Mouse (Mus musculus): Measurements from ENCODE around the gene Dlx4.
A peak's percentile ranks its signal among the peaks of the same experiment; 100 is the strongest.

The Dlx4 gene

DNA sequence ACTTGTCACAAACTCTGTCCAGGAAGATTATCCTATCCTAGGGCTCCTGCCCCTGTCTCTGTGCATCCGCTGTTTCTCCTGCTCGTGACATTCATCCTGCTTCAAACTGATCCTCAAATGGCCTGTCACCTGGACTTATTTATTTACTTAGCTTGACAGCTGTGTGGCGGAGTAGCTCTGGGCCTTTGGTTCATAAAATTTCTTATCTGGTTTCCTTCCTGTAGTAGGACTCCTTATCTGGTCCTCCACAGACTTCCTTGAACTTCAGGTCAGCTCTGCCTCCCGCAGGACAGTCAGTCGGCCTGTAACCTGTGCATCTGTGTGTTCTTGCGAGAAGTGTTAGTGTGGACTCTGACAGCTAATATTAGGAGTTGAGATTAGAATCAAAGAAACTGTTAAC lies 41.8 kb downstream of the Dlx4 start:
- DNase-seq (ENCODE audit: inconsistent age in 2 of 2, low spot score in 1 of 2) = peak in 1 of 2 experiments; percentile 78

DNA sequence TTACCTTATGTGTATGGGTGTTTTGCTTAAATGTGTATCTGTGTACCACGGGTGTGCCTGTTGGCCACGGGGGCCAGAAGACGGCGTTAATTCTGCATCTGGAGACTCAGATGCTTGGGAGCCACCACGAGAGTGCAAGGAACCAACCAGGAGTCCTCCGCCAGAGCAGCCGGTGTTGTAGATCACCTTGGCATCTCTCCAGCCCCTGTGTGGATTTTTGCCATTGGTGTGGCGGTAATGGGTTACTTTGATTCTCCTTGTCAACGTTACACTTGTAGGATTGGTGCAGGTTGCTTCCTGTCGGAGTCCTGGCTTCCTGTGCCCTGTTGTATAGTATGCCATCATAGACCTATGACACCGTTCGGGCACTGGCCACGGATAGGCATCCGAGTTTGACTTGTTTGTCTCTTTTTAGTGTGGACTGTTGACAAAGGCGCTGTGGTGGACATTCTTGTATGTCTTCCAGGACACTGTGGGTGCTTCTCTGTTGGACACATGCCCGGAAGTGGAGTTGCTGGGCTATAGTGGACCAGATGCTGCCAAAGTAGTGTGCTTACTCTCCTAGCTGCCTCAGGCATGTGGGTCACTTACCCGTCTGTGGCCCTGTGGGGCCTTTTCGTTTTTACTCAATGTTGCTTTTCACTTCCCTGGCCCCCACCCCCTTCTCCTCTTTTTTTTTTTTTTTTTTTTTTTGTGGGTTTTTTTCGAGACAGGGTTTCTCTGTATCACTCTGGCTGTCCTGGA lies 43.7 kb downstream of the Dlx4 start:
- DNase-seq (ENCODE audit: inconsistent age in 2 of 2, low spot score in 1 of 2) = peak in 1 of 2 experiments; percentile 41

DNA sequence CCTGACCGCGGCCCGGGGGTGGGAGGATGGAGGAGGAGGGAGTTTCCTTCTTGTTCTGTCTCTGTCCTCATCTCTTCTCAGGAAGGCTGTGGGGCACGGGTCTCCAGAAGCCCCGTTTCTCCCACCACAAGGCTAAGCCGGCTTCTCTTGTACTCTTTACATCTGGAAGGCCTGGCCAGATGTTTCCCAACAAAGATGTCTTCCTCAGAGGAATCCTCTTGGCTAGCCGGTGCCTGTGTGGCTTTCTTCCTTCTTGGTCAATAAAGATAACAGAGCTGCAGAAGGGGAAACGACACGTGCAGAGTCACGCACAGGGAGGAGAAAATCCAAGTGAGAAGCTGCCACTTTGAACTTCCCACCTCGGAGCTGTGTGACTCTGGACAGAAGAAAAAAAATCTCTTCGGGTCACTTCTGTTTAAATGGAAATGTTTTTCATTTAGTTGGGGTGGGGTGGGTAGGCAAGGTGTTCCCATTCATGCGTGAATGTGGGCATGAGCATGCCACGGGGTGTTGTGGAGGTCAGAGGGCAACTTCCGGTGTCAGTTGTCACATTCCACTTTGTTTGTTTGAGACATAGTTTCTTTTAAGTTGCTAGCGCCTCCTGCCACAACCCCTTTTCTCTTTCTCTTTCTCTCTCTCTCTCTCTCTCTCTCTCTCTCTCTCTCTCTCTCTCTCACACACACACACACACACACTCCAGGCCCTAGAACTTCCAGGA lies 44.8 kb downstream of the Dlx4 start:
- DNase-seq (ENCODE audit: inconsistent age in 2 of 2, low spot score in 1 of 2) = no peak

GRCm38 (mm10) chr11:95100393-95100792 lies 45.7 kb downstream of the Dlx4 start:
- no peak for DNase-seq (ENCODE audit: inconsistent age in 2 of 2, low spot score in 1 of 2)

DNA sequence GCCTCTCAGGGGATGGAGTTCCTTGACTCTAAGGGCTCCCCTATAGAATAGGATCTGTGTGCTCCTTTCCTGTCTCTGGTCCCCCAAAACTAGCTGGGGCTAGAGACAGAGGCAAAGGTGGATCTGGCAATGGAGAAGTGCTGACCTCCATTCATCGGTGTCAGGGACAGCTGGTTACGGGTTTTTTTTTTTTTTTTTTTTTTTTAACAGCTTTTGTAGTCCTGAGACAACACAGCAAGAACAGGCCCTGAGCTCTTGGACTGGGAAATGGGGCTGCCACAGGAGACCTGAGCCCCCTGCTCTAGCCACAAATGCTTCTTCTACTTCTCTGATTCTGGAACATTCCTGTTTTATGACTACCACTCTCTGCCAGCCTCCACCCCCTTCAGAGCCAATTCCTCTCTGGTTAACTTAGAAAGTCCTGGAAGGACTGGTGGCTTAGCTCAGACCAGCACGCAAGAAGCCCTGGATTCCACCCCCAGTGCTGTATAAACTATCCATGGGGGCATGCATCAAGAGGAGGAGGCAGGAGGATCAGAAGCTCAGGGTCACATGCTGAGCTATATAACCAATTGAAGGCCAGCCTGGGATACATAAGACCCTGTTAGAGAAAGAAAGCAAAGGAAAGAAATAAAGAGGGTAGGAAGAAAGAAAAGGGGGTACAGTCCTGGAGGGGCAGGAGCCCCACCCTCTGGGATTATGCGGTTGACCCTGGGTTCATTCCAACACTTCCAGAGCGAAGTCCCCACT lies 47.5 kb downstream of the Dlx4 start:
- peak in 1 of 2 experiments; percentile 40 for DNase-seq (ENCODE audit: inconsistent age in 2 of 2, low spot score in 1 of 2)

- no peak for DNase-seq (ENCODE audit: inconsistent age in 2 of 2, low spot score in 1 of 2)
These were observed 48.2 kb downstream of the Dlx4 start for GRCm38 (mm10) chr11:95097889-95098288.

- peak in 1 of 2 experiments; percentile 69 for DNase-seq (ENCODE audit: inconsistent age in 2 of 2, low spot score in 1 of 2)
These were observed 49.3 kb downstream of the Dlx4 start for GRCm38 (mm10) chr11:95096608-95097373.

GRCm38 (mm10) chr11:95095596-95095995 lies 50.5 kb downstream of the Dlx4 start:
- DNase-seq (ENCODE audit: inconsistent age in 2 of 2, low spot score in 1 of 2) = peak; percentile 59 to 83

GRCm38 (mm10) chr11:95093077-95093476 lies 53.0 kb downstream of the Dlx4 start:
- DNase-seq (ENCODE audit: inconsistent age in 2 of 2, low spot score in 1 of 2) = peak; percentile 68 to 77
